Mouse (Mus musculus): ENCODE measurements around the gene Ocln. TPM values are rescaled to one million over a fixed set of nuclear protein-coding genes. Genes with fewer than 3 reads are reported as not detected.

Ocln gene
- polyA plus RNA-seq, 1 experiment: not detected

DNA sequence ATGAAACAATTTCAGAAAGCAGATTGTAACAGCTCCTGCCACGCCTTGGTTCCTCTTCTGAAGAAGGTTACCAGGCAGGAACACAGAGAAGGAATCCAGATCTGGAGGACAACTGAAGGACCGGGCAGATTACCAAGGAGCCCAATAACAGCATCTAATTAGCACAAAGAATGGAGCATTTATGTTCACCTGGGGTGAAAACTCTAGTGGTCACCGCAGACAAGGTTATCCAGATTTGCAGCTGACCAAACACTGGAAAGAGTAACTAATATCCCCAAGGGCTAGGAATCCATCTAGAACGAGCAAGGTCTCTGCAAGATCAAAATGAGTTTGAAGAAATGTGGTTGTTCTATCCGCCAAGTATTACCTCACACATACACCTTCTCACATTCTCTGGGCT lies 5.2 kb downstream of the Ocln start:
- no peaks in the 10 kb centered on the region; the same call in 1 of the 2 replicates for H3K4me1 ChIP-seq (ENCODE audit: control insufficient read depth, insufficient read depth, low read length)
- no peak overlapping the region for H3K4me3 ChIP-seq (ENCODE audit: insufficient read depth, low read length)
- TF ChIP-seq POLR2A (IDR thresholded peaks at IDR 0.05; ENCODE audit: low read depth, low read length) (no peak), CTCF (IDR thresholded peaks at IDR 0.05; ENCODE audit: borderline replicate concordance, insufficient read depth, low read length) (no peak)
- no peak overlapping the region for H3K27ac ChIP-seq (ENCODE audit: insufficient read depth, low read length)

DNA sequence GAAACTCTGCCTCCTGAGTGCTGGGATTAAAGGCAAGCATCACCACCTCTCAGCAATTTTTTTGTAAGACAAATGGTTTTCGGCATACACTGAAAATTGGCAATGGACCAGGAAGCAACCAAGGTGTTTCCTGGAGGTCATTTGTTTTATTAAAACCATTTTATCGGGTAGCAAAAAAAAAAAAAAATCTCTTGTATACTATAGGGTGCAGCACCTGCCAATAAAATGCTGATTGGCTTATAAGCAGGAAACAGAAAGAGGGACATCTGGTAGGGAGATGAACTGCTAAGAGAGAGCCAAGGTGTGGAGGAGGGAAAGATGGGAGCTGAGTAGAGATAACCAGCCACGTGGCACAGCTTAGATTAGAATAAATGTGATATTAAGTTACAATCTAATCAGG lies 7.0 kb downstream of the Ocln start:
- no peak for TF ChIP-seq CTCF (IDR thresholded peaks at IDR 0.05; ENCODE audit: borderline replicate concordance, insufficient read depth, low read length)
- no peak for TF ChIP-seq POLR2A (IDR thresholded peaks at IDR 0.05; ENCODE audit: low read depth, low read length)
- no peak overlapping the region for H3K4me3 ChIP-seq (ENCODE audit: insufficient read depth, low read length)
- no peak overlapping the region for H3K27ac ChIP-seq (ENCODE audit: insufficient read depth, low read length)
- no peaks in the 10 kb centered on the region; the same call in 1 of the 2 replicates for H3K4me1 ChIP-seq (ENCODE audit: control insufficient read depth, insufficient read depth, low read length)

DNA sequence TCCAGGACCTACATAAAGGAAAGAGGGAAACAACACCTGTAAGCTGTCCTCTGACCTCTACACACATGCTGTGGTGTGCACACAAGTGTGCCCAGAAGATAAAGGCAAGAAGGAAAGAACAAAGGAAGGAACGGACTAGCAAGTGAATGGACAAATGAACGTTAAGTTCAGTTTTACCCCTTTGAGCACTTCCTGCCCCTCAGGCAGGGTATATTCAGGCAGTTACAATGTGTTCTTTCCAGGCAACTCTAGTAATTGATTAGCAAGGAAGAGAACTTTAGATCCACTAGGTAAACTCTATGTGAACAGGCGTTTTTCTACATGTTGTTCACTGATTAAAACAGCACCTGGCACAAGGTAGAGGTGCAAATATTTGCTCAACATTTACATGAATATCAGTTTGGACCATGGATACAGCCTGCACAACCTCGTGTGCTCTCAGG lies 8.3 kb downstream of the Ocln start:
- no peak overlapping the region for H3K27ac ChIP-seq (ENCODE audit: insufficient read depth, low read length)
- no peaks in the 10 kb centered on the region; the same call in 1 of the 2 replicates for H3K4me1 ChIP-seq (ENCODE audit: control insufficient read depth, insufficient read depth, low read length)
- no peak overlapping the region for H3K4me3 ChIP-seq (ENCODE audit: insufficient read depth, low read length)
- TF ChIP-seq POLR2A (IDR thresholded peaks at IDR 0.05; ENCODE audit: low read depth, low read length): no peak
- TF ChIP-seq CTCF (IDR thresholded peaks at IDR 0.05; ENCODE audit: borderline replicate concordance, insufficient read depth, low read length): no peak

DNA sequence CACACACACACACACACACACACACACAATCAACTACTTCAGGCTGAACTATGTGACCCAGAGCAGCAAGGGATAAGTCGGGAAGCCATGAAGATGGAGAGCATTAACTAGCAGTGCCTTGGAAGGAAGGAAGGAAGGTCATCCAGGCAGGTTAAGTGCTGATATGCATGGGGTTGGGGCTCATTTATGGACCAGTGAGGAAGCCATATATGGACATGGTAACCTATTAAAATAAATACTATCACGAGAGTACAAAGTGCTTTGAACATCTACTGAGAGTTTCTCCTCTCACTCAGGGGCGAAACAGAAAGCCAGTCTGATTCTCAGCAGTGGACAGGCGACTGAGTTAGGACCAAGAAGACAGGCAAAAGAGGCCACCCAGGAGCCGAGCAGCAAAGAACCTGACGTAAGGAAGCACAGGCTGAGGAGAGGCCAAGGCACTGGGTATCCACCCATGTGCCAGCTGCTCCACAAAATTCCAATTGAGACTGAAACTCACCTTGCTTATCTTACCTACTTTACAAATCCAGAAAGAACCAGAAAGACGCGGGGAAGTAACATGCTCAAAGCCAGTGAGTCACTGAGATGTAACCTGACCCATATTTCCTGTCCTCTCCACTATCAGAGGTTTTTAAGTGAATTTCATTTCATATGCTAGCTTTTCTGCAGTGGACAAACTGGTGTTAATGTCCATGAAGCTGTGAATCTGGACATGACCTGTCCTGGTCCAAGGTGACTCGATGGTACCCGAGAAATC lies 9.3 kb downstream of the Ocln start:
- TF ChIP-seq POLR2A (IDR thresholded peaks at IDR 0.05; ENCODE audit: low read depth, low read length): no peak
- TF ChIP-seq CTCF (IDR thresholded peaks at IDR 0.05; ENCODE audit: borderline replicate concordance, insufficient read depth, low read length): no peak
- Histone ChIP-seq H3K4me1 (ENCODE audit: control insufficient read depth, insufficient read depth, low read length) (no peaks in the 10 kb centered on the region; the same call in 1 of the 2 replicates), H3K4me3 (ENCODE audit: insufficient read depth, low read length) (no peak overlapping the region), H3K27ac (ENCODE audit: insufficient read depth, low read length) (no peak overlapping the region)

DNA sequence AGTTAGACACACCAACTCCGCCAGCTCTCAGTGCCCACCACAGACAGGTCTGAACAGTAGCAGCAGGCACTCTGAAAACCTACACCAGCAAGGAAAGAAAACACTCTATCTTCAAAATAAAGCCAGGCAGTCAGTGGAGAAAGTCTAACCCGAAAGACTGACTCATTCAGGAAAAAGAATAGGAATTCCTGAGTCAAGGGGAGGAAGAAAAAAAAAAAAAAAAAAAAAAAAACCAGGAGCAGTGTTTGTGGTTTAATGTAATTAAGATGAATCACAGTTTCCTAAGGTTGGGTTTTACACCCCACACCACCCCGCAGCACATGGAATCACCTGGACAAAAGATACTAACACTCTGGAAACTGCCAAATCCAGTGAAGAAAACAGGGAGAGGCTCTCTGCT lies 16.4 kb downstream of the Ocln start:
- peaks cover 3% of the 10 kb centered on the region; the same call in 1 of the 2 replicates for H3K4me1 ChIP-seq (ENCODE audit: control insufficient read depth, insufficient read depth, low read length)
- no peak overlapping the region for H3K4me3 ChIP-seq (ENCODE audit: insufficient read depth, low read length)
- TF ChIP-seq CTCF (IDR thresholded peaks at IDR 0.05; ENCODE audit: borderline replicate concordance, insufficient read depth, low read length): no peak
- TF ChIP-seq POLR2A (IDR thresholded peaks at IDR 0.05; ENCODE audit: low read depth, low read length): no peak
- no peak overlapping the region for H3K27ac ChIP-seq (ENCODE audit: insufficient read depth, low read length)

DNA sequence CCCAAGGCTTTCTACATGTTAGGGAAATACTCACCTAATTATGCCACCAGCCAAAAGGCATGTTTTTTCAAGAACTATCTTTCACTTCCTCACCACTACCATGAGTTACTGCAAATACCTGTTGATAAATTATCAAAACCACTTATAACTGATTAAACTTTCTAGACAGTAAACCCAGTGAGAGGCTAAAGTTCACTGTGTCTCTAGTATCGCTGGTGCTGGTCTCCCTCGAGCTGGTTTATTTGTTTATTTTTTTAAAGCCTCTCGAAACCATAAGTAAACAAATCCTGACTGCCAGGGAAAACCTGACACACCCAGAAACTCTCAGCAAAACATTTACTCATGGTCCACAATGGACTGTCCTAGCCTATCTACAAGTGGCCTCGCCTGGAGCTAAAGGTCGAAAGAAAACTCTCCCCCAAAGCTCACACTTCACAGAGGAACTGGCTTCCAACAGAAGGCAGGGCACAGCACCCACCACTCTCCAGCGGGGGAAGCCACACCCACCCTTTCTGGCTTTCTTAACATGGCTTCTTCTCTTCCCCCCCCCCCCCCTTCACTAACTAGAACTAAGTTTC lies 19.6 kb downstream of the Ocln start:
- no peak for TF ChIP-seq CTCF (IDR thresholded peaks at IDR 0.05; ENCODE audit: borderline replicate concordance, insufficient read depth, low read length)
- TF ChIP-seq POLR2A (IDR thresholded peaks at IDR 0.05; ENCODE audit: low read depth, low read length): no peak
- Histone ChIP-seq H3K4me3 (ENCODE audit: insufficient read depth, low read length) (no peak overlapping the region), H3K27ac (ENCODE audit: insufficient read depth, low read length) (no peak overlapping the region), H3K4me1 (ENCODE audit: control insufficient read depth, insufficient read depth, low read length) (peaks cover 3% of the 10 kb centered on the region; the same call in 1 of the 2 replicates)

DNA sequence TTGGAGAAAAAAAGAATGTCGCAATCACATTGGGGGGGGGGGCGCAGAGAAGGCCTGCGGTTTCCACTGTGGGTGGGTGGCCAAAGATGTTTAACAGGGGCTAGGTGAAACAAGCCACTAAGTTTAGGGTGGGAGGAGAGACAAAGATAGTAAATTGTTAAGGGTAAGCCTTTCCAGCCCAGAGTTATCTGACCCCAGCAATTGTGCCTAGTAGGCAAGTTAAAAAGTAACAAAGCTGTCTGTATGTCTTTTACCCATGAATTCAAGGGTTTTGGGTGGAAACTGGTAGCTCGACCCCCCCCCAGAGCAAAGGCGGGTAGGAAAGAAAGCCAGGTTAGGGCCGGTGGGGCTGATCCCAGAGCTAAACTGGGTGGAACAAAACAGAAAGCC lies 25.9 kb downstream of the Ocln start:
- Histone ChIP-seq H3K27ac (ENCODE audit: insufficient read depth, low read length) (no peak overlapping the region), H3K4me1 (ENCODE audit: control insufficient read depth, insufficient read depth, low read length) (no peaks in the 10 kb centered on the region), H3K4me3 (ENCODE audit: insufficient read depth, low read length) (no peak overlapping the region)
- TF ChIP-seq CTCF (IDR thresholded peaks at IDR 0.05; ENCODE audit: borderline replicate concordance, insufficient read depth, low read length) (no peak), POLR2A (IDR thresholded peaks at IDR 0.05; ENCODE audit: low read depth, low read length) (no peak)

DNA sequence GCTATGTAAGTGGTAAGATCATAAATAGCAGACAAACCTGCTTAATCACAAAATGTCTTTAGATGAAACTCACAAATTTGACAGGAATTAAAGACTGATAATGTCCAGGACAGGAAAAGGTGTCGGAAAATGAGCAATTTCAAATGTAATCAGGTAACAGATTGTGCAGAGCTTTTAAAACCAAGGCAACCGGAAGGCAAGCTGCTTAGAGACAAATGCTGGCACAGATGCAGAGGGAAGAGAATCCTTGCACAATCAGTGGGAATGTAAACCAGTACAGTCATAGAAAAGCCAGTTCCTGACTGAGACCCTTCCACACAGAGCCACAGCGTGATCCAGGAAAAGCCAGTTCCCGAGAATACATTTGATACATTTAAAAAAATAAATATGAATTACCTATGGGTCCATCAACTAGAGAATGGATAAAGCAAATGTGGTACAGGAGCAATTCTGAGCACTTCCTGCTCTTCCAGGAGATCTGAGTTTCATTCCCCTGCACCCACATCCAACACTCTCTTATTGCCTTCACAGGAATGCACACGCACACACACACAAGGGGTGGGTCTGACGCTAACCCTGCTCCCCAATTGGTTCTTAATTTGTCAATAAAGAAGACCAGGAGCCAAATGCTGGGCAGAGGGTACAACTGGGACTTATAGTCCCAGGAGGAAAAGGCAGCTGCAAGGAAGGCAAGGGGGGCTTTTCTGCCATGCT lies 26.4 kb downstream of the Ocln start:
- no peaks in the 10 kb centered on the region for H3K4me1 ChIP-seq (ENCODE audit: control insufficient read depth, insufficient read depth, low read length)
- TF ChIP-seq POLR2A (IDR thresholded peaks at IDR 0.05; ENCODE audit: low read depth, low read length) (no peak), CTCF (IDR thresholded peaks at IDR 0.05; ENCODE audit: borderline replicate concordance, insufficient read depth, low read length) (no peak)
- H3K27ac ChIP-seq (ENCODE audit: insufficient read depth, low read length): no peak overlapping the region
- H3K4me3 ChIP-seq (ENCODE audit: insufficient read depth, low read length): no peak overlapping the region

DNA sequence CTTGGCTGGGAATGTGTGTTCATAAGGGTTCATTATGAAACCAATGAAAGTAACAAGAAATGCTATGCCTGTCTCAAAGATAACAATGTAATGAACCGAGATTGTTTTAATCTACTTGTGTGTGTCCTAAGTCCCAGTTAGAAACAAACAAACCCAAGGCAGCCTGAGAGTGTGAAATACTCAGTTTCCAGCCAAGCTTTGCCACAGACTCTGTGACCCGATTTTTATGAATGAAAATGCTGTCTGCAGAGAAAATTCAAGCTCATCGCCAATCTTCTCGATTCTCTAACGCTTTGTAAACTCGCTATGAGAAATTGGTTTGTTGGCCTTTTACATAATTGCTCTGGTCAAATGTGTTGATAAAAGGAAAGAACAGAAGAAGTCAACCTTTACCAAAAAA lies 27.6 kb downstream of the Ocln start:
- Histone ChIP-seq H3K4me3 (ENCODE audit: insufficient read depth, low read length) (no peak overlapping the region), H3K27ac (ENCODE audit: insufficient read depth, low read length) (no peak overlapping the region)
- no peak for TF ChIP-seq POLR2A (IDR thresholded peaks at IDR 0.05; ENCODE audit: low read depth, low read length)
- TF ChIP-seq CTCF (IDR thresholded peaks at IDR 0.05; ENCODE audit: borderline replicate concordance, insufficient read depth, low read length): no peak

DNA sequence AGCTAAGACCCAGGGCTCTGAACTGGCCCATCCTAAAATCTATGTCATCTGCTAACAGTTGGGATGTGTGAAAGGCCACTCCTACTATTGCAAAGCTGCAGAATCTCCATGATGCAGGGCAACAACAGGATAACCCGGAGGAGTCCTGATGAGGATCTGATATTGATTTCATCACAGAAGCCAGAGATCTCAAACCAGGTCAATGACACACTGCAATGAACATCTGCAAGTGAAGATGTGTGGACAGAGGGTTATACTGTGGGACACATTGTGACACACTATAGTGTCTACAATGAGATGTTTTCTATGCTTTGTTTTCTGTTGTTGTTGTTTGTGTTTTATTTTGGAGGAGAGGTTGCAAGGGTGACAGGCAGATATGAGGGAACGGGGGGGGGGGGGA lies 28.8 kb downstream of the Ocln start:
- TF ChIP-seq POLR2A (IDR thresholded peaks at IDR 0.05; ENCODE audit: low read depth, low read length) (no peak), CTCF (IDR thresholded peaks at IDR 0.05; ENCODE audit: borderline replicate concordance, insufficient read depth, low read length) (no peak)
- Histone ChIP-seq H3K4me3 (ENCODE audit: insufficient read depth, low read length) (no peak overlapping the region), H3K4me1 (ENCODE audit: control insufficient read depth, insufficient read depth, low read length) (no peaks in the 10 kb centered on the region), H3K27ac (ENCODE audit: insufficient read depth, low read length) (no peak overlapping the region)

More for the DNA sequence above, 27.6 kb downstream of the Ocln start:
- H3K4me1 ChIP-seq (ENCODE audit: control insufficient read depth, insufficient read depth, low read length): no peaks in the 10 kb centered on the region
